Mouse (Mus musculus): ENCODE data around the gene Lrrc10b. TPM values are rescaled to one million over a fixed set of nuclear protein-coding genes. Genes with fewer than 3 reads are reported as not detected.

Gene Lrrc10b
- not detected in 2 replicates for polyA plus RNA-seq (2011; ENCODE audit: insufficient read length, low read depth, missing spikeins)

GRCm38 (mm10) chr19:10456752-10457483 is at the start of gene Lrrc10b:
Lrrc10b (minus strand) TSS chr19:10457473.
- H3K4me3 ChIP-seq (ENCODE audit: insufficient read depth, low read length) = peak within 1 kb of the TSS; percentile 18
- 0 out of 2 replicates have a peak, but pooled peaks cover 2% of the 10 kb centered on the region for H3K4me1 ChIP-seq (ENCODE audit: control insufficient read depth, insufficient read depth, low read length)
- H3K27ac ChIP-seq (ENCODE audit: insufficient read depth, low read length) = no peak within 1 kb of the TSS
- TF ChIP-seq CTCF (IDR thresholded peaks at IDR 0.05; ENCODE audit: borderline replicate concordance, insufficient read depth, low read length) (0 out of 2 replicates have a peak, but pooled peaks have one; percentile 10), POLR2A (IDR thresholded peaks at IDR 0.05; ENCODE audit: low read depth, low read length) (no peak)

DNA sequence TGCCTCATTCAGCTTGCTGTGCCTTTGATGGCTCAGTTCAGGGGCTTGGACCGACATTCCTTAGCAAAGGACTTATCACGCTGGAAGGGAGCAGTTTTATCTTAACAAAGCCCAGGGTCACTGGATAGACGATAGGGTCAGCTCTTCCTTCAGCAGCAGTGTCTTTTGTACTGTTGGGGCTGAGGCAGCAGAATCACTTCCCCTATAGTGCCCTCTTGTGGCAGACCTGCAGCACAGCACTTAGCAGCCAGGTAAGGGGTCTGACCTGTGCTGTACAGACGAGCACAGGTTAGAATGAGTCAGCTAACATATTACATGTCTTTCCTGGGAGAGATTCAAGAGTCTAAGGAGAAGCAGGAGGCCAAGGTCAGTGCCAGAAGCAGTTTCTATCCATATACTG is 45.3 kb upstream of the Lrrc10b start:
- Histone ChIP-seq H3K4me3 (ENCODE audit: insufficient read depth, low read length) (no peak overlapping the region), H3K4me1 (ENCODE audit: control insufficient read depth, insufficient read depth, low read length) (peaks cover 6% of the 10 kb centered on the region), H3K27ac (ENCODE audit: insufficient read depth, low read length) (no peak overlapping the region)
- no peak for TF ChIP-seq POLR2A (IDR thresholded peaks at IDR 0.05; ENCODE audit: low read depth, low read length)
- TF ChIP-seq CTCF (IDR thresholded peaks at IDR 0.05; ENCODE audit: borderline replicate concordance, insufficient read depth, low read length) = peak; percentile 87

DNA sequence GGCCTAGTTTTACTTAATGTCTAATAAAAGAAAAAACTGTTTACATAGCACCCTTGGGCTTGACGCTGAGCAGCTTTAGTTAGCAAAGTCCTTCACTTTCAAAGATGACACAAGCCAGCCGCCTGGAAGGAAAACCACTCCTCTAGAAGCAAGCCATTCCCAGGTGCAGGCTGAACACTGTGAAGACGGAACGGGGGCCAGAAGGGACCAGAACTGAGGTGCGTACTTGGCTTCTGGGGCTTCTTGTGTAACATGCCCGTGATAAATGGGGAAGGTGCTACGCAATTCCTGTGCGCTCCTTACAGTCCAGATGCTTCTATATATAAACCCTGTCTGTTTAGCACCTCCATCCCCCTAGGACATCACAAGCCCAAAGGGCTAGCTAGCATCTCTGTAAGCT is 43.3 kb upstream of the Lrrc10b start:
- Histone ChIP-seq H3K27ac (ENCODE audit: insufficient read depth, low read length) (no peak overlapping the region), H3K4me1 (ENCODE audit: control insufficient read depth, insufficient read depth, low read length) (peaks cover 8% of the 10 kb centered on the region), H3K4me3 (ENCODE audit: insufficient read depth, low read length) (no peak overlapping the region)
- TF ChIP-seq CTCF (IDR thresholded peaks at IDR 0.05; ENCODE audit: borderline replicate concordance, insufficient read depth, low read length) (no peak), POLR2A (IDR thresholded peaks at IDR 0.05; ENCODE audit: low read depth, low read length) (no peak)

DNA sequence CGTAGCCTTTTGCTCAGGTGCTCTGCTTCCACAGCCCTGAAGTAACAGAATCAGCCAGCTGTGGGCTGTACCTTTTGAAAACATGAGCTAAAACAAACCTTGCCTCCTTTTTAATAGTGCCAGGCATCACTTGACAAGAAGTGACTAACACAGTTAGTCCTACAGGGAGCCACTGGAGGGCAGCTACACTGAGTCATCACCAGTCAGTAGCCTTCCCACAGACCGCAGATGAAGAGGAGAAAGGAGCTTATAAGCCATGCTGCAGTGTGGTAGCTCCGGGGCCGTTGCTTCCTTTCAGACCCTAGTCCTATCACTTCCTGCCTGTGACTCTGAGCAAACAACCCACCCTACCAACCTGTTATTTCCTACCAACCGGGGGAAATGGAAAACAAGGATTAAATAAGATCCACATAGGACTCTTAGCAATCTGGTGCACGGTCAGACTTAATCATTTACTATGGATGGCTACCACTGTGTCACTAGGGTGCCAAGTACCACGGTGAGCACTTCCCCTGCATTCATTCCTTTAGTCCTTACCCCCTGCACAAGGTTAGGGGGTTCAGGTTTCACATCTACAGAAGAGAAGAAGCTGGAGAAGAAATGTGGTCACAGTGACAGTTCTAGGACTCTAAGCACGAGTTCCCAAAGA is 40.4 kb upstream of the Lrrc10b start:
- Histone ChIP-seq H3K4me3 (ENCODE audit: insufficient read depth, low read length) (no peak overlapping the region), H3K27ac (ENCODE audit: insufficient read depth, low read length) (no peak overlapping the region), H3K4me1 (ENCODE audit: control insufficient read depth, insufficient read depth, low read length) (peaks cover 8% of the 10 kb centered on the region)
- TF ChIP-seq CTCF (IDR thresholded peaks at IDR 0.05; ENCODE audit: borderline replicate concordance, insufficient read depth, low read length) (no peak), POLR2A (IDR thresholded peaks at IDR 0.05; ENCODE audit: low read depth, low read length) (no peak)

DNA sequence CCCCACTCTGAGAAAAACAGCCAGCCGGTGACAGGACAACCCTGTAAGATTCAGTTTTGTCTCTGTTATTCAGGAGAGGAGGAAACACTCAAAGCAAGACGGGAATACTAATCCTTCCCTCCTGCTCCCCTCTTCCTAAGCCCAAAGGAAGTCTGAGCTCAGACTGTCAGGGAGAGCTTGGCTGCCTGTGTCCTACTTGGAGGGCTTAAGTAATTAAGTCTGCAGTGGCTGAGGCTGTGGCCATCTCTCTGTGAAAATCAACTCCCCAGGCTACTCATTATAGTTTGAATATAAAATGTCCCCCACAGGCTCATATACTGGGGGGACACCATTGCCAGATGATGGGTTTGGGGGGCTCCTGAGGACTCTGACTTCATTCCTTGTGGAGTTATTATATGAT is 39.7 kb upstream of the Lrrc10b start:
- no peak overlapping the region for H3K27ac ChIP-seq (ENCODE audit: insufficient read depth, low read length)
- peaks cover 8% of the 10 kb centered on the region for H3K4me1 ChIP-seq (ENCODE audit: control insufficient read depth, insufficient read depth, low read length)
- TF ChIP-seq CTCF (IDR thresholded peaks at IDR 0.05; ENCODE audit: borderline replicate concordance, insufficient read depth, low read length) (no peak), POLR2A (IDR thresholded peaks at IDR 0.05; ENCODE audit: low read depth, low read length) (no peak)
- H3K4me3 ChIP-seq (ENCODE audit: insufficient read depth, low read length) = no peak overlapping the region

DNA sequence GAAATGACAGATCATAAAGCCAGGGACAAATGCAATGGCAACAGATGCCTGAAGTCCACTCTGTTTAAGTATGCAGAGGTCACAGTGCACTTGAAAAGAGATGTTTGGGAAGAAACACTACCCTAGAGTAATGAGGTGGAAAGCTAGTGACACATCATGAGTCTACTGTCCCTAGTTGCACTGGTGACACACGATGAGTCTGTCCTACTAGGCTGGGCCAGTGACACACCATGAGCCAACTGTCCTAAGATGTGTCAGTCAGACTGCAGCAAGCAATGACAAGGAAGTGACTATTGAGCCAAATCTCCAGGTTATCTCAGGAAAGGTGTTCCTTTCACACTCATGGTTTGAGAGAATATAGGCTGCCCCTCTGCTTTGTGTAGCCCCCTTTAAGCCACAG is 38.4 kb upstream of the Lrrc10b start:
- Histone ChIP-seq H3K4me3 (ENCODE audit: insufficient read depth, low read length) (no peak overlapping the region), H3K4me1 (ENCODE audit: control insufficient read depth, insufficient read depth, low read length) (peaks cover 8% of the 10 kb centered on the region), H3K27ac (ENCODE audit: insufficient read depth, low read length) (no peak overlapping the region)
- TF ChIP-seq CTCF (IDR thresholded peaks at IDR 0.05; ENCODE audit: borderline replicate concordance, insufficient read depth, low read length) (no peak), POLR2A (IDR thresholded peaks at IDR 0.05; ENCODE audit: low read depth, low read length) (no peak)

- Histone ChIP-seq H3K4me3 (ENCODE audit: insufficient read depth, low read length) (no peak overlapping the region), H3K27ac (ENCODE audit: insufficient read depth, low read length) (no peak overlapping the region), H3K4me1 (ENCODE audit: control insufficient read depth, insufficient read depth, low read length) (no peaks in the 10 kb centered on the region)
- TF ChIP-seq POLR2A (IDR thresholded peaks at IDR 0.05; ENCODE audit: low read depth, low read length) (no peak), CTCF (IDR thresholded peaks at IDR 0.05; ENCODE audit: borderline replicate concordance, insufficient read depth, low read length) (peak; percentile 53)
Observed at GRCm38 (mm10) chr19:10486264-10486738, 29.0 kb upstream of the Lrrc10b start.

- TF ChIP-seq CTCF (IDR thresholded peaks at IDR 0.05; ENCODE audit: borderline replicate concordance, insufficient read depth, low read length) (no peak), POLR2A (IDR thresholded peaks at IDR 0.05; ENCODE audit: low read depth, low read length) (no peak)
- Histone ChIP-seq H3K4me3 (ENCODE audit: insufficient read depth, low read length) (no peak within 1 kb of the TSS), H3K27ac (ENCODE audit: insufficient read depth, low read length) (no peak within 1 kb of the TSS), H3K4me1 (ENCODE audit: control insufficient read depth, insufficient read depth, low read length) (no peaks in the 10 kb centered on the region)
Observed at GRCm38 (mm10) chr19:10482703-10483102, 25.4 kb upstream of the Lrrc10b start, which contains the start of gene Ppp1r32. Ppp1r32 (minus strand) TSS chr19:10482928.

DNA sequence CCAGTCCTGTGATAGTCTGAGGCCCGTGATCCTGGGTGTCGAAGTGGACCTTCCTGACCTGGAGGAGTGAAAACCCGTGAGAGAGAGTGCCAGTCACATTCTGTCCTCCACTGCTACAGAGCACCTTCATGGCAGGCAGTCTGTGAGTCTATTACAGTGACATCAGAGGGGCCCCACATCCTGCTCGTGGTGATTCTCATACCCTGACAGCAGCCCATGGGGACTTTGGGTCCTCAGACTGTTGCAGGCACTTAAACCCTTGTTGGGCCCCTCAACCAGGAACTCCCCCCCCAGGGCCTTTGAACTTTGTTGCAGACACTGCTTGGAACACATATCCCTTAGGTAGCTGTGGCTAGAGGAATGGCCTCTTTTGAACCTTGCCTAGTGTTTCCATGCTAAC is 22.3 kb upstream of the Lrrc10b start:
- TF ChIP-seq POLR2A (IDR thresholded peaks at IDR 0.05; ENCODE audit: low read depth, low read length) = no peak
- no peak for TF ChIP-seq CTCF (IDR thresholded peaks at IDR 0.05; ENCODE audit: borderline replicate concordance, insufficient read depth, low read length)
- H3K4me1 ChIP-seq (ENCODE audit: control insufficient read depth, insufficient read depth, low read length) = no peaks in the 10 kb centered on the region
- H3K27ac ChIP-seq (ENCODE audit: insufficient read depth, low read length) = no peak overlapping the region
- no peak overlapping the region for H3K4me3 ChIP-seq (ENCODE audit: insufficient read depth, low read length)

DNA sequence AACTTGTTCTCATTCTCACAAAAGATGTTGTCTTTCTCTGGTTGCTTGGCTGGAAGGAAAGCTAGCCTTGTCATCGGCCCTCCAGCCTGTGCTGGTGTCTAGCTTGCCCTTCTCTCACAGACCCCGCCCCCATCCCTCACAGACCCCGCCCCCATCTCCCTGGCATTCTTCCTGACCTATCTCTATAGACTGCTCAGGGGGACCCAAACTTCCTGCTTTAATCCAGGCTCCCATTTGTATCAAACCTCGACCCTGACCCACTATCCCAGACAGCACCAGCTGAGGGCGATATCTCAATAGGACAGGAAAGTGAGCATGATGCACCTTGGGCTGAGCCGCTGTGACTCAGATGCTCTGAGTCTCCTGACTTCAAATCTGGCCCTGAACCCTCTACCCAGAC is 16.5 kb upstream of the Lrrc10b start:
- H3K27ac ChIP-seq (ENCODE audit: insufficient read depth, low read length) = no peak overlapping the region
- H3K4me1 ChIP-seq (ENCODE audit: control insufficient read depth, insufficient read depth, low read length) = no peaks in the 10 kb centered on the region
- H3K4me3 ChIP-seq (ENCODE audit: insufficient read depth, low read length) = no peak overlapping the region
- no peak for TF ChIP-seq CTCF (IDR thresholded peaks at IDR 0.05; ENCODE audit: borderline replicate concordance, insufficient read depth, low read length)
- no peak for TF ChIP-seq POLR2A (IDR thresholded peaks at IDR 0.05; ENCODE audit: low read depth, low read length)

Measured in embryonic fibroblast, embryonic 13.5 days (primary cell).